Comparison of ENCODE assay signal across 12 mouse cellular contexts in genomic region chr4:126324861-126325260, GRCm38 (mm10). TPM values are rescaled to one million over a fixed set of nuclear protein-coding genes. Genes with fewer than 3 reads are reported as not detected.
DNase-seq lines count a peak whose midpoint lies in the region; ATAC-seq lines count a peak whose summit lies in the region.
"Had no signal": no experiment of that assay in that cellular context is flagged by ENCODE, and none has a peak within 500 bp of the region (broad histone marks: within the 10 kb centered on the region; RNA-seq: fewer than 3 reads in every experiment).

No protein-coding gene starts in this region.

- H3K27me3 ChIP-seq in heart, embryonic 12.5 days (replicated peaks): peaks cover 42% of the 10 kb centered on the region
- peaks cover 6% of the 10 kb centered on the region for H3K27me3 ChIP-seq in midbrain, embryonic 11.5 days (ENCODE audit: control insufficient read depth, insufficient read depth, low read length)
- H3K27me3 ChIP-seq in midbrain, embryonic 10.5 days (ENCODE audit: low read depth, poor library complexity, severe bottlenecking): peaks cover 42% of the 10 kb centered on the region
- H3K27me3 ChIP-seq in intestine, embryonic 14.5 days (replicated peaks; ENCODE audit: control insufficient read depth, insufficient read depth, low read length): no peaks in the 10 kb centered on the region; the same call in 1 of the 2 replicates
- no peaks in the 10 kb centered on the region for H3K27me3 ChIP-seq in stomach, embryonic 16.5 days (ENCODE audit: control insufficient read depth, insufficient read depth, low read length)
- H3K27me3 ChIP-seq: CH12.LX had no signal

- no peaks in the 10 kb centered on the region for H3K36me3 ChIP-seq in heart, embryonic 12.5 days
- H3K36me3 ChIP-seq in midbrain, embryonic 11.5 days (ENCODE audit: control insufficient read depth, insufficient read depth, low read length): no peaks in the 10 kb centered on the region; the same call in 1 of the 2 replicates
- peaks cover 2% of the 10 kb centered on the region; the same call in 1 of the 2 replicates for H3K36me3 ChIP-seq in midbrain, embryonic 10.5 days
- no peaks in the 10 kb centered on the region for H3K36me3 ChIP-seq in intestine, embryonic 14.5 days (ENCODE audit: control insufficient read depth, insufficient read depth, low read length)
- H3K36me3 ChIP-seq in stomach, embryonic 16.5 days (ENCODE audit: control insufficient read depth, insufficient read depth, low read length): no peaks in the 10 kb centered on the region

- peak overlapping the region; percentile 53 for H3K4me2 ChIP-seq in heart, embryonic 12.5 days
- H3K4me2 ChIP-seq in midbrain, embryonic 11.5 days: no peak overlapping the region
- H3K4me2 ChIP-seq in intestine, embryonic 14.5 days (ENCODE audit: low read length): peak overlapping the region; percentile 45
- peak overlapping the region; percentile 51; the same call in 1 of the 2 replicates for H3K4me2 ChIP-seq in stomach, embryonic 16.5 days (ENCODE audit: low read depth, low read length)

- H3K4me1 ChIP-seq in heart, embryonic 12.5 days (replicated peaks): peaks cover 25% of the 10 kb centered on the region
- H3K4me1 ChIP-seq in midbrain, embryonic 11.5 days (ENCODE audit: control insufficient read depth, insufficient read depth, low read length): peaks cover 8% of the 10 kb centered on the region
- peaks cover 33% of the 10 kb centered on the region for H3K4me1 ChIP-seq in midbrain, embryonic 10.5 days
- H3K4me1 ChIP-seq in intestine, embryonic 14.5 days (replicated peaks; ENCODE audit: control insufficient read depth, insufficient read depth, low read length): peaks cover 11% of the 10 kb centered on the region; the same call in 1 of the 2 replicates
- H3K4me1 ChIP-seq in stomach, embryonic 16.5 days (ENCODE audit: control insufficient read depth, insufficient read depth, low read length): peaks cover 20% of the 10 kb centered on the region

- no peak overlapping the region for H3K27ac ChIP-seq in heart, embryonic 12.5 days (ENCODE audit: poor library complexity, severe bottlenecking)
- no peak overlapping the region for H3K27ac ChIP-seq in midbrain, embryonic 11.5 days (ENCODE audit: low read depth, low read length)
- no peak overlapping the region for H3K27ac ChIP-seq in midbrain, embryonic 10.5 days (replicated peaks)
- no peak overlapping the region for H3K27ac ChIP-seq in intestine, embryonic 14.5 days (ENCODE audit: low read depth)
- no peak overlapping the region; the same call in 1 of the 2 replicates for H3K27ac ChIP-seq in stomach, embryonic 16.5 days (ENCODE audit: low read length)
- H3K27ac ChIP-seq: macrophage had no signal

- H3K9ac ChIP-seq in heart, embryonic 12.5 days: no peak overlapping the region
- no peak overlapping the region for H3K9ac ChIP-seq in midbrain, embryonic 11.5 days (ENCODE audit: low read length)
- H3K9ac ChIP-seq in intestine, embryonic 14.5 days (ENCODE audit: low read length): 0 out of 2 replicates have a peak overlapping the region, but pooled peaks have one; percentile 14
- peak overlapping the region; percentile 62 for H3K9ac ChIP-seq in stomach, embryonic 16.5 days (ENCODE audit: low read length)

- no peaks in the 10 kb centered on the region for H3K9me3 ChIP-seq in heart, embryonic 12.5 days (replicated peaks)
- no peaks in the 10 kb centered on the region for H3K9me3 ChIP-seq in midbrain, embryonic 11.5 days (ENCODE audit: control insufficient read depth, low read length)
- no peaks in the 10 kb centered on the region for H3K9me3 ChIP-seq in midbrain, embryonic 10.5 days (replicated peaks)
- H3K9me3 ChIP-seq in intestine, embryonic 14.5 days (ENCODE audit: control insufficient read depth, low read length): no peaks in the 10 kb centered on the region
- no peaks in the 10 kb centered on the region for H3K9me3 ChIP-seq in stomach, embryonic 16.5 days (replicated peaks; ENCODE audit: control insufficient read depth, low read length)

- DNase-seq in heart, adult 9 months (ENCODE audit: low spot score in 2 of 2): no peak
- peak; percentile 89 for DNase-seq in midbrain, embryonic 11.5 days (ENCODE audit: low spot score, missing footprints)
- no peak for DNase-seq in midbrain, embryonic 10.5 days (ENCODE audit: low spot score)
- DNase-seq in intestine, embryonic 14.5 days (ENCODE audit: low spot score): peak; percentile 65
- DNase-seq in thymus, postnatal 14 days: no peak
- DNase-seq in left cerebral cortex, adult 11 months (ENCODE audit: low spot score): no peak
- DNase-seq: embryo, embryonic 11 days; thymus, postnatal 36 days had no signal

- 29% methylated on average over 13 of the region's 13 CpGs for WGBS in heart, embryonic 12.5 days
- 18% methylated on average over 13 of the region's 13 CpGs for WGBS in midbrain, embryonic 11.5 days
- 29% methylated on average over 13 of the region's 13 CpGs for WGBS in midbrain, embryonic 10.5 days
- WGBS in intestine, embryonic 14.5 days: 36% methylated on average over 13 of the region's 13 CpGs
- 32% methylated on average over 13 of the region's 13 CpGs for WGBS in stomach, embryonic 16.5 days

- ATAC-seq in heart, embryonic 12.5 days (ENCODE audit: insufficient number of reproducible peaks, low FRiP score): no peak
- ATAC-seq in midbrain, embryonic 11.5 days (ENCODE audit: low FRiP score): no peak
- ATAC-seq in intestine, embryonic 14.5 days (replicated peaks; ENCODE audit: low FRiP score, low TSS enrichment, low read depth): no peak
- no peak for ATAC-seq in stomach, embryonic 16.5 days (ENCODE audit: insufficient read depth, low FRiP score)

- H3K4me3 ChIP-seq in heart, embryonic 12.5 days: no peak overlapping the region
- H3K4me3 ChIP-seq in midbrain, embryonic 11.5 days (ENCODE audit: low read depth, low read length): no peak overlapping the region
- no peak overlapping the region for H3K4me3 ChIP-seq in midbrain, embryonic 10.5 days
- no peak overlapping the region for H3K4me3 ChIP-seq in intestine, embryonic 14.5 days (ENCODE audit: low read depth, low read length)
- H3K4me3 ChIP-seq in stomach, embryonic 16.5 days (replicated peaks; ENCODE audit: low read length): peak overlapping the region; percentile 32; the same call in 1 of the 2 replicates

RNA-seq across cellular contexts. Expression of gene Tekt2, which starts 0.6 kb away (rescaled TPM):
- polyA plus RNA-seq in heart, embryonic 12.5 days (2016; fragmentation: Nextera tagmentation; extraction: Ambion mirVana): 1.4 and 1.5 TPM in 2 replicates
- polyA plus RNA-seq in midbrain, embryonic 11.5 days (2014; fragmentation: Nextera tagmentation; extraction: Ambion mirVana): 1.8 and 2.2 TPM in 2 replicates
- 1.1 and 1.9 TPM in 2 replicates for polyA plus RNA-seq in midbrain, embryonic 10.5 days (2016; fragmentation: Nextera tagmentation; extraction: Ambion mirVana)
- polyA plus RNA-seq in intestine, embryonic 14.5 days (2014; fragmentation: Nextera tagmentation; extraction: Ambion mirVana): 7.6 and 9.3 TPM in 2 replicates
- polyA plus RNA-seq in stomach, embryonic 16.5 days (2015; fragmentation: Nextera tagmentation; extraction: Ambion mirVana): 7.9 and 8.0 TPM in 2 replicates

RNA-seq across cellular contexts. Expression of gene Adprhl2, which starts 3.4 kb away (rescaled TPM):
- polyA plus RNA-seq in heart, embryonic 12.5 days (2016; fragmentation: Nextera tagmentation; extraction: Ambion mirVana): 37.4 and 38.8 TPM in 2 replicates
- 36.4 and 45.0 TPM in 2 replicates for polyA plus RNA-seq in midbrain, embryonic 11.5 days (2014; fragmentation: Nextera tagmentation; extraction: Ambion mirVana)
- polyA plus RNA-seq in midbrain, embryonic 10.5 days (2016; fragmentation: Nextera tagmentation; extraction: Ambion mirVana): 80.8 and 88.4 TPM in 2 replicates
- 49.3 and 50.9 TPM in 2 replicates for polyA plus RNA-seq in intestine, embryonic 14.5 days (2014; fragmentation: Nextera tagmentation; extraction: Ambion mirVana)
- 55.5 and 55.6 TPM in 2 replicates for polyA plus RNA-seq in stomach, embryonic 16.5 days (2015; fragmentation: Nextera tagmentation; extraction: Ambion mirVana)

RNA-seq across cellular contexts. Expression of gene Col8a2, which starts 38.3 kb away (rescaled TPM):
- 4.7 and 4.9 TPM in 2 replicates for polyA plus RNA-seq in heart, embryonic 12.5 days (2016; fragmentation: Nextera tagmentation; extraction: Ambion mirVana)
- 9.1 and 9.5 TPM in 2 replicates for polyA plus RNA-seq in midbrain, embryonic 11.5 days (2014; fragmentation: Nextera tagmentation; extraction: Ambion mirVana)
- 2.8 and 6.5 TPM in 2 replicates for polyA plus RNA-seq in midbrain, embryonic 10.5 days (2016; fragmentation: Nextera tagmentation; extraction: Ambion mirVana)
- polyA plus RNA-seq in intestine, embryonic 14.5 days (2014; fragmentation: Nextera tagmentation; extraction: Ambion mirVana): 5.3 and 6.7 TPM in 2 replicates
- 7.6 and 11.1 TPM in 2 replicates for polyA plus RNA-seq in stomach, embryonic 16.5 days (2015; fragmentation: Nextera tagmentation; extraction: Ambion mirVana)
- polyA plus RNA-seq: macrophage had no signal

Comparison
In these comparisons a context has a peak if more than half of its experiments do, and no peak if none do; other contexts are left out.
1. DNase-seq: peak in midbrain, embryonic 11.5 days (single experiment) and intestine, embryonic 14.5 days (single experiment); none in heart, adult 9 months (0 of 2), midbrain, embryonic 10.5 days (single experiment), thymus, postnatal 14 days (single experiment) and left cerebral cortex, adult 11 months (single experiment).
2. H3K9ac ChIP-seq: peak in intestine, embryonic 14.5 days (single experiment) and stomach, embryonic 16.5 days (single experiment); none in heart, embryonic 12.5 days (single experiment) and midbrain, embryonic 11.5 days (single experiment).